Mouse (Mus musculus) small intestine, adult 2 months (tissue): ENCODE data around the gene Abcc4. TPM values are rescaled to one million over a fixed set of nuclear protein-coding genes. Genes with fewer than 3 reads are reported as not detected.
A peak's percentile ranks its signal among the peaks of the same experiment; 100 is the strongest.

Source experiments
- H3K27ac ChIP-seq: fragments of 200-500 bp; 2 replicates; pipeline ENCODE4 v1.5.1; 2012; ENCODE audit warnings: low read depth, low read length, control low read depth, inconsistent platforms; ENCODE audit not compliant: insufficient read depth
- H3K27me3 ChIP-seq: fragments of 200-500 bp; 2 replicates; pipeline ENCODE4 v1.6.1; 2012; ENCODE audit warnings: mild to moderate bottlenecking, moderate library complexity, low read length, inconsistent platforms; ENCODE audit not compliant: control insufficient read depth, insufficient read depth
- H3K36me3 ChIP-seq: fragments of 200-500 bp; 2 replicates; pipeline ENCODE4 v1.6.1; 2012; ENCODE audit warnings: mild to moderate bottlenecking, low read length, control low read depth, inconsistent platforms; ENCODE audit not compliant: control insufficient read depth, insufficient read depth
- H3K4me1 ChIP-seq: fragments of 200-500 bp; 2 replicates; pipeline ENCODE4 v1.6.1; 2012; ENCODE audit warnings: low read length, inconsistent platforms, mixed read lengths; ENCODE audit not compliant: control insufficient read depth, insufficient read depth, insufficient read length
- H3K4me3 ChIP-seq: fragments of 200-500 bp; 2 replicates; pipeline ENCODE4 v1.5.1; 2012; ENCODE audit warnings: low read depth, mild to moderate bottlenecking, control low read depth, inconsistent platforms, low read length, moderate library complexity
- CTCF ChIP-seq: fragments of 200-500 bp; IDR thresholded peaks from 2 replicates; pipeline ENCODE4 v1.5.1; 2012; ENCODE audit warnings: low read depth, mild to moderate bottlenecking, control low read depth, inconsistent platforms, low read length, moderate library complexity, mixed read lengths; ENCODE audit not compliant: insufficient replicate concordance, insufficient read length; ENCODE audit errors: extremely low read depth
- POLR2A ChIP-seq: fragments of 200-500 bp; IDR thresholded peaks from 2 replicates; pipeline ENCODE4 v1.6.1; 2012; ENCODE audit warnings: low read depth, mild to moderate bottlenecking, control low read depth, inconsistent platforms, low read length, moderate library complexity
- WGBS: fragments of 180-500 bp; shearing (Covaris S2); methylation state at CpG from one replicate; pipeline ENCODE4 v1.1.7; 2018; 5-methylcytosine and 5-hydroxymethylcytosine counted together
- polyA plus RNA-seq: library from polyadenylated mRNA; depleted of rRNA; stranded (reverse); fragments of >200 nt; gene quantifications from 2 replicates; pipeline ENCODE4 v1.2.3, GENCODE M21; 2012

Abcc4 gene
- polyA plus RNA-seq, 1 experiment = 1.3 TPM

DNA sequence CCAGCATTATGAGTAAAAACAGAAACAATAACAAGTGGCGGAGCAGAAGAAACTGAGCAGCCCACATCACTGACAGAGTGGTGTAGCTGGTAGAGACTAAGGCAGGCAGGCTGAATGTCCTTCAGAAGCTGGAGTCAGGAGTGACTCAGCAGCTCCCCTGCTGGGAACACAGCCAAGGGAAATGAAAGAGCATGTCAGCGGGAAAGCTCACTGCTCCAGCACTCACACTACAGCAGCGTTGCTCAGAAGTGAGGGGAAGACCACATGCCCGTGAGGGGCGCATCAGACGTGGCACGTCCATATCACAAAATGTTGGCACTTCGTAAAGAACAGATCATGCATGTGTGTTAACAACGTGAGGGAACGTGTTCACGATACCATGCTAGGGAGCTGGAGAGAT, 3.7 kb upstream of the Abcc4 start:
- no peak for TF ChIP-seq POLR2A
- peak; percentile 38; the same call in 1 of the 2 replicates for TF ChIP-seq CTCF
- 24% methylated on average over 11 of the region's 11 CpGs for WGBS
- no peak overlapping the region for H3K27ac ChIP-seq

GRCm38 (mm10) chr14:118708126-118708525, 2.1 kb upstream of the Abcc4 start:
- Histone ChIP-seq H3K4me1 (peaks cover 6% of the 10 kb centered on the region; the same call in 1 of the 2 replicates), H3K4me3 (no peak overlapping the region), H3K27ac (no peak overlapping the region), H3K36me3 (no peaks in the 10 kb centered on the region), H3K27me3 (no peaks in the 10 kb centered on the region)
- 88% methylated on average over 5 of the region's 5 CpGs for WGBS
- TF ChIP-seq POLR2A (no peak), CTCF (no peak)

More for the DNA sequence above, 3.7 kb upstream of the Abcc4 start:
- Histone ChIP-seq H3K27me3 (no peaks in the 10 kb centered on the region), H3K4me1 (peaks cover 6% of the 10 kb centered on the region; the same call in 1 of the 2 replicates), H3K36me3 (no peaks in the 10 kb centered on the region), H3K4me3 (no peak overlapping the region)

DNA sequence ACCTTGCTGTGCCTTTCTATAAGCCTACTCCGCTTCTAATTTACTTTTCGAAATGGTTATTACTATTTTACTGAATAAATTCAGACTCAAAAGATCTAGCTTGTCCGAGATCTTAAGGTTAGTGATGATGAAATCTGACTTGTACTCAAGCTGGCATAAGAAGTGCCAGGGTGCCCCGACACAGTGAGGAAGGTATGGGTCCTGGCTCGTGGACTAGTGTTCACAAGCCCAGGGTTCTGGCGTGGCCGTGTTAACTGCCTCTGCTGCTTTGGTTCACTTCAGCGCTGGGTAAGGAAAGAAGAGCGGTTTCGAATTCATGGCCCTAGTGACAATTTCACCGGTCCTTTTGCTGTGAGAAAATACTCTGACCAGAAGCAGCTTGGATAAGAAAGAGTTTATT, 943 bp upstream of the Abcc4 start:
- H3K27ac ChIP-seq = no peak overlapping the region
- no peak for TF ChIP-seq CTCF
- no peak for TF ChIP-seq POLR2A
- no peak overlapping the region for H3K4me3 ChIP-seq
- peaks cover 6% of the 10 kb centered on the region; the same call in 1 of the 2 replicates for H3K4me1 ChIP-seq
- 89% methylated on average over 11 of the region's 11 CpGs for WGBS
- no peaks in the 10 kb centered on the region for H3K27me3 ChIP-seq
- no peaks in the 10 kb centered on the region for H3K36me3 ChIP-seq

DNA sequence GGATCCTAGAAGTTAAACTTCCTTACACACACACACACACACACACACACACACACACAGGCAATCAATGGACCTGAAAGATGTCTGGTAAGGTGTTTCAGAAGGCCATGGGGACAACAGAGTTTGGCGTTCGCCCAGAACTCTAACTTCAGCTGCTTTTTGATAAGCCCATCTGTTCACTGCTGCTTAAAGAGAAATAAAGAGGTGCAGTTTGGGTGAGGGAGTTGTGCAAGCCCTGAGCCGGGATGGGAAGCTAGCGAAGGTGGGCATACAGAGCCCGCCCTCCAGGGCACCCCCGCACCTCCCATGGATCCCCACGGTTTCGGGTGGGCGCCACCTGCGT, 583 bp downstream of the Abcc4 start:
- no peaks in the 10 kb centered on the region for H3K27me3 ChIP-seq
- no peak overlapping the region for H3K27ac ChIP-seq
- peaks cover 6% of the 10 kb centered on the region; the same call in 1 of the 2 replicates for H3K4me1 ChIP-seq
- WGBS = 3% methylated on average over 10 of the region's 10 CpGs
- H3K4me3 ChIP-seq = peak overlapping the region; percentile 81
- H3K36me3 ChIP-seq = no peaks in the 10 kb centered on the region
- TF ChIP-seq CTCF = no peak
- TF ChIP-seq POLR2A = no peak

DNA sequence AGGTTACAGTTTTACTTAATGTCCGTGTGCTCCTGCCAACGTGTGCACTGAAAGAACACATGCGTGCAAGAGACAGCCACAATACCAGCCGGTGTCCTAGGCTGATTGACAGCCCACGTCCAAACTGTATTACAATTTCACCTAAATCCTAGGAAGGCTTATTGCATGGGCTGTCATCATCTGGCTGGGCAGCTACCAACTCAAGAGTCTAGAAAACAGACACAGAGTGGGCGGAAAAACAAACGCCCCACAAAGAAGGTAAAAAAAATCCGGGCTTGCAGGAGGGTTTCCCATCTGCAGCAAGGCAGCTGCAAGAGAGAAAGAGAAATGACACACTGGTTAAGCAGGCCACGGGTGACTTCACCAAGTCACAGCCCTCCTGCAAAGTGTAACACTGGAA, 2.7 kb downstream of the Abcc4 start:
- Histone ChIP-seq H3K4me3 (no peak overlapping the region), H3K27ac (no peak overlapping the region), H3K4me1 (peaks cover 4% of the 10 kb centered on the region; the same call in 1 of the 2 replicates), H3K27me3 (no peaks in the 10 kb centered on the region), H3K36me3 (no peaks in the 10 kb centered on the region)
- TF ChIP-seq CTCF = no peak
- TF ChIP-seq POLR2A = no peak
- 89% methylated on average over 9 of the region's 9 CpGs for WGBS

- TF ChIP-seq CTCF (peak; percentile 40; the same call in 1 of the 2 replicates), POLR2A (no peak)
- 59% methylated on average over 7 of the region's 7 CpGs for WGBS
- H3K36me3 ChIP-seq = no peaks in the 10 kb centered on the region
- H3K27me3 ChIP-seq = no peaks in the 10 kb centered on the region
- no peak overlapping the region for H3K27ac ChIP-seq
- peaks cover 4% of the 10 kb centered on the region; the same call in 1 of the 2 replicates for H3K4me1 ChIP-seq
- no peak overlapping the region for H3K4me3 ChIP-seq
Observed at GRCm38 (mm10) chr14:118701991-118702608, 3.9 kb downstream of the Abcc4 start.

DNA sequence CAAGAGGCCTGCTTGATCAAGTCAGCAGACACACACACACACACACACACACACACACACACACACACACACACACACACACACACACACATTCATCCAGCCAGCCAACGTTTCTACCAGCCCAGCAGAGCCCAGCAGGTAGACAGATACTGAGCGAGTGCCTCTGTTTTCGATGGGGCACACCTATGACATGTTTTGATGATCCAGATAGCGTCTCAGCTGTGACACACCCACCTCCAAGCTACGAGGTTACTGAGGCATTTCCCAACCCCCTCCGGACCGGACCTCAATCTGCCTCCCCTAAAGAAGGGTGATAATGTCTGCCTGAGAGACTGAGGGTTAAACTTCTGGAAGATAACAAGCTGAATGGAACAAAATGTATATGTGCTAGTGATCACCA, 5.4 kb downstream of the Abcc4 start:
- Histone ChIP-seq H3K27ac (no peak overlapping the region), H3K4me1 (peaks cover under 1% of the 10 kb centered on the region; the same call in 1 of the 2 replicates), H3K27me3 (no peaks in the 10 kb centered on the region), H3K4me3 (no peak overlapping the region), H3K36me3 (no peaks in the 10 kb centered on the region)
- 61% methylated on average over 7 of the region's 7 CpGs for WGBS
- no peak for TF ChIP-seq POLR2A
- TF ChIP-seq CTCF = no peak
